Mouse (Mus musculus) 416B (cell line): ENCODE data around the gene Upf2.

Source experiments
- DNase-seq: peaks from one replicate; pipeline ENCODE4 v3.0.0; 2011; ENCODE audit warnings: low read depth

Gene Upf2

GRCm38 (mm10) chr2:5950766-5951595 lies at the start of gene Upf2:
Upf2 (plus strand) TSS chr2:5951469.
- DNase-seq = peak; percentile 98

GRCm38 (mm10) chr2:5906092-5906491 lies 45.2 kb upstream of the Upf2 start:
- DNase-seq = no peak

- DNase-seq = peak; percentile 78
Observed at GRCm38 (mm10) chr2:5906625-5907024, 44.6 kb upstream of the Upf2 start.

- DNase-seq = no peak
Observed at GRCm38 (mm10) chr2:5911282-5911965, 39.8 kb upstream of the Upf2 start.

- no peak for DNase-seq
Observed at GRCm38 (mm10) chr2:5922823-5923222, 28.4 kb upstream of the Upf2 start.

GRCm38 (mm10) chr2:5923786-5924185 lies 27.5 kb upstream of the Upf2 start:
- no peak for DNase-seq

- DNase-seq = no peak
Observed at GRCm38 (mm10) chr2:5927481-5927880, 23.8 kb upstream of the Upf2 start.

GRCm38 (mm10) chr2:5929793-5930192 lies 21.5 kb upstream of the Upf2 start:
- DNase-seq = no peak

- no peak for DNase-seq
Observed at GRCm38 (mm10) chr2:5930291-5931054, 20.8 kb upstream of the Upf2 start.

- no peak for DNase-seq
Observed at GRCm38 (mm10) chr2:5931938-5932337, 19.3 kb upstream of the Upf2 start.

- DNase-seq = no peak
Observed at GRCm38 (mm10) chr2:5934936-5935335, 16.3 kb upstream of the Upf2 start.

GRCm38 (mm10) chr2:5936068-5936467 lies 15.2 kb upstream of the Upf2 start:
- DNase-seq = no peak

- DNase-seq = no peak
Observed at GRCm38 (mm10) chr2:5936550-5936949, 14.7 kb upstream of the Upf2 start.

- no peak for DNase-seq
Observed at GRCm38 (mm10) chr2:5939319-5939718, 11.9 kb upstream of the Upf2 start.

GRCm38 (mm10) chr2:5939911-5940310 lies 11.4 kb upstream of the Upf2 start:
- DNase-seq = no peak

GRCm38 (mm10) chr2:5940936-5941335 lies 10.3 kb upstream of the Upf2 start:
- no peak for DNase-seq

GRCm38 (mm10) chr2:5941861-5942415 lies 9.3 kb upstream of the Upf2 start:
- DNase-seq = no peak

GRCm38 (mm10) chr2:5942416-5943032 lies 8.7 kb upstream of the Upf2 start, which contains the start of gene Dhtkd1:
Dhtkd1 (minus strand) TSS chr2:5942792.
- DNase-seq = no peak

- DNase-seq = no peak
Observed at GRCm38 (mm10) chr2:5943071-5943470, 8.2 kb upstream of the Upf2 start.

- DNase-seq = no peak
Observed at GRCm38 (mm10) chr2:5945629-5946028, 5.6 kb upstream of the Upf2 start.

GRCm38 (mm10) chr2:5946876-5947275 lies 4.4 kb upstream of the Upf2 start:
- DNase-seq = no peak

- no peak for DNase-seq
Observed at GRCm38 (mm10) chr2:5948964-5949363, 2.3 kb upstream of the Upf2 start.
